Mouse (Mus musculus) urinary bladder, postnatal 14 days (tissue): ENCODE data around the gene Dcaf5.

Experiments used
- DNase-seq: peaks from one replicate; pipeline ENCODE4 v3.0.0; 2021; ENCODE audit warnings: low spot score

Dcaf5 gene

GRCm38 (mm10) chr12:80334162-80334561, 102.2 kb downstream of the Dcaf5 start:
- no peak for DNase-seq

GRCm38 (mm10) chr12:80331634-80332033, 104.8 kb downstream of the Dcaf5 start:
- DNase-seq = no peak

GRCm38 (mm10) chr12:80330819-80331218, 105.6 kb downstream of the Dcaf5 start:
- DNase-seq = no peak

GRCm38 (mm10) chr12:80329641-80330040, 106.8 kb downstream of the Dcaf5 start:
- no peak for DNase-seq

- no peak for DNase-seq
Measured at GRCm38 (mm10) chr12:80326047-80326446, 110.4 kb downstream of the Dcaf5 start.

- no peak for DNase-seq
Measured at GRCm38 (mm10) chr12:80324785-80325131, 111.6 kb downstream of the Dcaf5 start.

- DNase-seq = no peak
Measured at GRCm38 (mm10) chr12:80324051-80324784, 112.2 kb downstream of the Dcaf5 start.

- DNase-seq = no peak
Measured at GRCm38 (mm10) chr12:80323371-80324050, 112.9 kb downstream of the Dcaf5 start.

- DNase-seq = no peak
Measured at GRCm38 (mm10) chr12:80322494-80322893, 113.9 kb downstream of the Dcaf5 start.

GRCm38 (mm10) chr12:80319062-80319461, 117.3 kb downstream of the Dcaf5 start:
- DNase-seq = no peak

GRCm38 (mm10) chr12:80315321-80315720, 121.1 kb downstream of the Dcaf5 start:
- no peak for DNase-seq

- DNase-seq = no peak
Measured at GRCm38 (mm10) chr12:80311959-80312669, 124.3 kb downstream of the Dcaf5 start.

GRCm38 (mm10) chr12:80307556-80307955, 128.8 kb downstream of the Dcaf5 start:
- no peak for DNase-seq

GRCm38 (mm10) chr12:80304518-80304917, 131.9 kb downstream of the Dcaf5 start:
- DNase-seq = no peak

- DNase-seq = no peak
Measured at GRCm38 (mm10) chr12:80300833-80301456, 135.5 kb downstream of the Dcaf5 start.

- DNase-seq = no peak
Measured at GRCm38 (mm10) chr12:80298714-80299113, 137.7 kb downstream of the Dcaf5 start.

GRCm38 (mm10) chr12:80291895-80292435, 144.4 kb downstream of the Dcaf5 start:
- no peak for DNase-seq

GRCm38 (mm10) chr12:80290964-80291363, 145.4 kb downstream of the Dcaf5 start:
- no peak for DNase-seq

GRCm38 (mm10) chr12:80290483-80290882, 145.9 kb downstream of the Dcaf5 start:
- no peak for DNase-seq

- no peak for DNase-seq
Measured at GRCm38 (mm10) chr12:80289722-80290121, 146.7 kb downstream of the Dcaf5 start.

- DNase-seq = no peak
Measured at GRCm38 (mm10) chr12:80285890-80286289, 150.5 kb downstream of the Dcaf5 start.
